Mouse (Mus musculus) CD4-positive, CD25-positive, alpha-beta regulatory T cell, adult 2 months (primary cell): Measurements from ENCODE around the gene P2rx3.

ENCODE experiments used
- DNase-seq: peaks from one replicate; pipeline ENCODE4 v3.0.0-alpha.2; 2012; ENCODE audit warnings: low read depth, low spot score

Gene P2rx3

GRCm38 (mm10) chr2:85037047-85038026 is at the start of gene P2rx3, which contains the start of gene Ssrp1:
Gene P2rx3, minus strand, starts transcription at chr2:85037462.
Gene Ssrp1, plus strand, starts transcription at chr2:85037234.
- DNase-seq, result peak; percentile 96

DNA sequence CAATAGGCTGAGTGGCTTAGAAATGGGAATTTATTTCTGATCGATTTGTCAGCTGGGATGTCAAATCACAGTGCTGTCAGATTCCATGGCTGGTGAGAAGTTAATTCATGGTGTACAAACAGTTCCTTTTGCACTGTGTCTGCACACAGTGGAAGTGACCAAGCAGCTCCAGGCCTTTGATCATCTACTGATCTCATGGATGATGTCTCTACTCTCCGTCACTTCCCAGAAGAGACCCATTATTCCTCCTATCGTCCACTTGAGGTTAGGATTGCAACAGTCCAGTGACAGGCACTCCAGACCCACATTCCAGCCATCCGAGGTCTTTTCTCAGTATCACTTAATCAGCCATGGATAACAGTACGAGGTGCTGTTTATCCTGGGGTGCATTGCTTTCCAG is 36.5 kb upstream of the P2rx3 start:
- DNase-seq, result no peak

DNA sequence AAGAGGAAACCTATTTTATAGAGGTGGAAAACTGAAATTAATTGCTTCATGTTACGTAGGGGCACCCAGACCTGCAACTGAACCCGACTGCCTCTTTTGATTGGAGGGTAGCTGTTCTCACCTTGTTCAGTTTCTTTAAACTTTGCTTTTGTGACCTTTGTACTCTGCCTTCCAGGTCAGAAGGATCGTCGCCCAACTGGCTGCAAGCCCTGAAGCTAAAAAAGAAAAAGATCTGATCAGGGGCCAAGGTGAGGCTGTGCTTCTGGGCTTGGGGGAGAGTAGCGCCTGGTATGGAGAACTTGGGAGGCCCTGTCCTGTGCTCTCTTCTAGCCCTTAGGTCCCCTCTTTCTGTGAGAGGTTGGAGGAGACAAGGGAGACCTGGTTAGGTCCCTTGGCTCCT is 34.7 kb upstream of the P2rx3 start:
- DNase-seq, result no peak

- no peak for DNase-seq
Observed at GRCm38 (mm10) chr2:85070086-85070485, 32.8 kb upstream of the P2rx3 start.

- no peak for DNase-seq
Observed at GRCm38 (mm10) chr2:85068626-85069025, 31.4 kb upstream of the P2rx3 start.

DNA sequence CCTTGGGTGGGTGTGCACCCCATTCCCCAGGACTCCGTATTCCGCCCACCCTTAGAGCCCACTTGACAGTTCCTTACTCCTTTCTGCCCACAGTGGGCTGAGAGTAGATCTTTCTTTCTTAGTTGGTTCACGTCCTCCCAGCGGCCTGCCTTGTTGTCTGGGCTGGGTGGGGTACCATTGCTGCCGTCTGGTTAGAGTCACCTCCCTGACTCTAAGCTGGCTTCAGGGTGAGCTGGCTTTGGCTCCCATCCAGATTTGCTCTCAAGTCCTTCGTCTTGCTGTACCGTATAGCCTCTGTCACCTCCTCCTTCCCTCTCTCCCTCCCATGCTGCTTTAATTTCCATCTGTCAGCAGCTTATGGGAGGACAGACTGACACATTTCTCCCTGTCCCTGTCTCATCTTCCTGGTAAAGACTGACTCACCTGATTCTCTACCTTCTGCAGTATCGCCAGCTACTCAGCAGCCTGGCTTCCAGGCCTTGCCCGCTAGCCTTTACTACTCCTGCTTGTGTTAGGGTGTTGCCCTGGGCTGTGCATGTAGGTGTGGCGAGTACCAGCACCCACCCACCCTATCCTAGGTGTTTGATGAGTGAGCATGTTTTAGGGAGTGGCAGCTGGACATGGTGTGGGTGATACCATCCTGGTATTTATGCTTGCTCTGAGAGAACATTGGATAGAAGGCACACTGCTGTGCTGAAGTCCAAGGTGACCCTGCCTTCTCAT is 30.8 kb upstream of the P2rx3 start:
- no peak for DNase-seq

- no peak for DNase-seq
Observed at GRCm38 (mm10) chr2:85066937-85067336, 29.7 kb upstream of the P2rx3 start.

- no peak for DNase-seq
Observed at GRCm38 (mm10) chr2:85065141-85065875, 28.0 kb upstream of the P2rx3 start.

GRCm38 (mm10) chr2:85061107-85061541 is 23.9 kb upstream of the P2rx3 start:
- no peak for DNase-seq

- peak; percentile 47 for DNase-seq
Observed at GRCm38 (mm10) chr2:85060591-85061060, 23.4 kb upstream of the P2rx3 start.

DNA sequence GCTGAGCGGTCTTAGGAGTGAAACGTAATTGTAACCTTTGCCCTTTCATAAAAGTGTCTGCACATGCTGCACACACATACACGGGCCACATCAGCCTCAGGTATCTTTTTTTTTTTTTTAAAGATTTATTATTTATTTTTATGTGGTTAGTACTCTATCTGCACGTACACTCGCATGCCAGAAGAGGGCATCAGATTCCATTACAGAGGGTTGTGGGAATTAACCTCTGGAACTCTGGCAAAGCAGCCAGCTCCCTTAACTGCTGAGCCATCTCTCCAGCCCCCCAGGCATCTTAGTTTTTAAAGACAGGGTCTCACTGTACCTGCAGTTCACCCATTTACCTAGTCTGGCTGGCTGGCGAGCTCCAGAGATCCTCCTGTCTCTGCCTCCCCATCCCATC is 22.4 kb upstream of the P2rx3 start:
- DNase-seq, result no peak

GRCm38 (mm10) chr2:85056711-85057110 is 19.4 kb upstream of the P2rx3 start:
- DNase-seq, result no peak

GRCm38 (mm10) chr2:85053192-85053816 is 16.0 kb upstream of the P2rx3 start:
- no peak for DNase-seq

DNA sequence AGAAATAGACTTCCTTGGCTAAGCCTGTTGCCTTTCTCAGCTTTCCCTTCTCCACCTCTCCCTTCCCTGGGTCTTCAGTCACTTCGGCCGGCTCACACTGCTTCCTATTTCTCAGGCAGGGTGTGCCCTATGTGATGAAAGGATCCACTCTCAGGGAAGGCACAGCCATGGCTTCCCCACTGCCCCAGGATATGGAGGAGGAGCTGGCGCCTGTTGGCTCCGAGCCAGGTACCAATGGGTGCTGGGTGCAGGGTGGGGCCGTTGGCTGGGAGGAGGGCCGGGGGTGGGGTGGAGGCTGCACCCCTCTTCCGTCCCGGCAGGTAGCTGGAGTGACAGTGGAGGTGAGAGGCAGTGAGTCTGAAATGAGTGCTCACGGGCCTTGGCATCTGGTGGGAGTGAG is 13.5 kb upstream of the P2rx3 start:
- no peak for DNase-seq

GRCm38 (mm10) chr2:85050001-85050634 is 12.9 kb upstream of the P2rx3 start:
- DNase-seq, result no peak

DNA sequence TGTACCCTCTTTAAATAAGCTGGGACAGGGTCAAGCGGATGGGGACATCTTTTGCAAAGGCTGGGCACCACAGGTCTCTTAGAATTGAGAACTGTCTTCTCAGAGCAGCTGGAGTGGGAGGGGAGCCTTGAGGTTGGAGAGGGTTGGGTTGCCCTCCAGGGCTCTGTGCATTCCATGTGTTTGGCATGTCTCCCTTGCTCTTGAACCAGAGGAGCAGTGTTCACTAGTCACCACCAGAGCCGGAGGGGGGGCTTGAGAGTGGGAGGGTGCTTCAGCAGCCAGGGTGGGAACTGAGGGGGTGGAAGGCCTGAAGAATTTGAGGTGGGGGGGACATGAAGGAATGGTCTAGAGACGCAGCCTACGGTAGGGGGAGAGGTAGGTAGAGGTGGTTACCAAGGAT is 12.0 kb upstream of the P2rx3 start:
- DNase-seq, result peak; percentile 15

- peak; percentile 75 for DNase-seq
Observed at GRCm38 (mm10) chr2:85048168-85048751, 11.0 kb upstream of the P2rx3 start.

DNA sequence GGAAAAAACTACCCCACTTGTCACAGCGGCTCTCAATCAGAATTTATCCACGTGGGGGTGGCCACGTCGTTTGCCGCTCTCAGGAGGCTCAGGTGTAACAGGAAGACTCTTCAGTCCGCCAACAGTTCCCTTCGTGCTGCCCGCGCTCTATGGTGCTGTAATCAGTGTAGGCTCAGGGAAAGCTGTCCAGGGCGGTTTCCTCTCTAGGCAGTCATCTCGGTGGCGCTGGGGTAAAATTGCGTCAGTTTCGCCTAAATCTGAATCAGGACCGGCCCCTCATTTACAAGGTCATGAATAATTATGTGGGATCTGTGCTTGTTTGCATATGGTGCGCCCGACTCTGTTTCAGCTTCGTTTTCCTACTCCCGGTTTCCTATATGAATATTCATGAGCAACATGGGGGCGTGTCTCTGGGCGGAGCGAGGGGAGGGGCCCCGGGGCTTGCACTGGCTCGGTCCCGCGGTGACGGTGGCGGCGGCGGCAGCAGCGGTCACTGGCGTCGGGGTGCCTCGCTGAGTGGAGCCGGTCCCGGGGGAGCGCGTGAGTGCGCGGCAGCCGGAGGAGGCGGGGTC is 10.4 kb upstream of the P2rx3 start, which contains the start of gene Tnks1bp1:
Gene Tnks1bp1, plus strand, starts transcription at position 427 of the 572 bp plus-strand sequence.
- peak; percentile 95 for DNase-seq

DNA sequence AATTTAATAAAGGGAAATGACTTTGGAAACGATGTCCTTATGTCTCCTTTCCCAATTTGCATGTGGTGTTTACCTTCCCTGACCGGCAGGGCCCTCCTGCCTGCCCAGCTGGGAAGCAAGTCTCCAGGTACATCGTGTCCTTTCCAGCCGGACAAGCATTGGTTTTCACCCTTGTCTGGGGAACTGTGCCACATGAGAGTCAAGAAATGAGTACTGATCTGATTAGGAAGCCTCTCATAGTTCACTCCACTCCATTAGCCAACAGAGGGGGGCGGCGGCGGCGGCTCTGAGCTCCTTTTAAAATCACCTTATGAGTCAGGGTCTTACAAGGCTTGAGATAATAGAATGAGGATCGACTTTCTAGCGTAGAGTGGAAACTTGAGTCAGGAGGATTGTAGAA is 9.8 kb upstream of the P2rx3 start:
- no peak for DNase-seq

- DNase-seq, result no peak
Observed at GRCm38 (mm10) chr2:85046222-85046621, 9.0 kb upstream of the P2rx3 start.
